Mouse (Mus musculus): ENCODE data around the gene Miga1. TPM values are rescaled to one million over a fixed set of nuclear protein-coding genes. Genes with fewer than 3 reads are reported as not detected.

Miga1 gene
- polyA plus RNA-seq, 2 experiments = 3.0 to 3.4 TPM

DNA sequence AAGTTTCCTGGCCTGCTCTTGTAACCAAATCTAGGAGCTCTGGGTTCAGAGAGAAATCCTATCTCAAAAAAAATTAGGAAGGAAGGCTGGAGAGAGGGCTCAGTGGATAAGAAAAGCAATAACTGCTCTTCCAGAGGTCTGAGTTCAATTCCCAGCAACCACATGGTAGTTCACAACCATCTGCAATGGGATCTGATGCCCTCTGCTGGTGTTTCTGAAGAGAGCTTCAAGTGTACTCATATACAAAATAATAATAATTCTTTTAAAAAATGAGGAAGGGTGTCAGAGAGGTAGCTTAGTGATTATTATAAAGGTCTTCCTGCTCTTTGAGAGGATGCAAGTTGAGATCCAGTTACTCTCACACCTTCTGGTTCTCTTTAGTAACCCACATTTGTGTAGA lies 115.3 kb downstream of the Miga1 start:
- Histone ChIP-seq H3K4me3 (ENCODE audit: insufficient read depth in 1 of 2, low read depth in 2 of 2, low read length in 2 of 2) (no peak overlapping the region), H3K36me3 (replicated peaks; ENCODE audit: control insufficient read depth, insufficient read depth, low read depth) (peaks cover 93% of the 10 kb centered on the region), H3K9me3 (ENCODE audit: control insufficient read depth, low read length) (no peaks in the 10 kb centered on the region), H3K4me2 (ENCODE audit: low read depth) (no peak overlapping the region), H3K27me3 (ENCODE audit: control insufficient read depth, insufficient read depth, low read length) (no peaks in the 10 kb centered on the region), H3K9ac (replicated peaks) (no peak overlapping the region), H3K4me1 (replicated peaks; ENCODE audit: control insufficient read depth in 2 of 2, insufficient read depth in 2 of 2, low read length in 1 of 2) (no peaks in the 10 kb centered on the region), H3K27ac (no peak overlapping the region)
- ATAC-seq (ENCODE audit: insufficient read depth) (no peak), DNase-seq (ENCODE audit: low read depth in 3 of 3, low spot score in 3 of 3) (no peak)
- peak; percentile 16; the same call in 1 of the 2 replicates for TF ChIP-seq CTCF (IDR thresholded peaks at IDR 0.05; ENCODE audit: low read depth)
- TF ChIP-seq EP300 (IDR thresholded peaks at IDR 0.05; ENCODE audit: low read depth) = no peak

Other genes with a start within 250 kb of the Miga1 start
- 5.1 and 7.7 TPM in 2 replicates for gene Gipc2, start 174.2 kb downstream of the Miga1 start, polyA plus RNA-seq (2012; rRNA removed)
- 16.9 and 17.8 TPM in 2 replicates for gene Gipc2, start 174.2 kb downstream of the Miga1 start, polyA plus RNA-seq (2014; fragmentation: Nextera tagmentation; extraction: Ambion mirVana)
- 10.9 and 18.3 TPM in 2 replicates for gene Dnajb4, start 130.1 kb downstream of the Miga1 start, polyA plus RNA-seq (2012; rRNA removed)
- 29.9 and 34.3 TPM in 2 replicates for gene Dnajb4, start 130.1 kb downstream of the Miga1 start, polyA plus RNA-seq (2014; fragmentation: Nextera tagmentation; extraction: Ambion mirVana)
- 47.3 and 50.8 TPM in 2 replicates for gene Fubp1, start 130.0 kb downstream of the Miga1 start, polyA plus RNA-seq (2012; rRNA removed)
- gene Fubp1, start 130.0 kb downstream of the Miga1 start, polyA plus RNA-seq (2014; fragmentation: Nextera tagmentation; extraction: Ambion mirVana) = 64.6 and 65.3 TPM in 2 replicates
- 0.10 and 0.25 TPM in 2 replicates for gene Nexn, start 74.1 kb downstream of the Miga1 start, polyA plus RNA-seq (2012; rRNA removed)
- gene Nexn, start 74.1 kb downstream of the Miga1 start, polyA plus RNA-seq (2014; fragmentation: Nextera tagmentation; extraction: Ambion mirVana) = 0.30 and 0.69 TPM in 2 replicates
- 11.7 and 18.5 TPM in 2 replicates for gene Usp33, start 6.1 kb upstream of the Miga1 start, polyA plus RNA-seq (2012; rRNA removed)
- gene Usp33, start 6.1 kb upstream of the Miga1 start, polyA plus RNA-seq (2014; fragmentation: Nextera tagmentation; extraction: Ambion mirVana) = 23.1 and 24.8 TPM in 2 replicates
- gene Zzz3, start 55.1 kb upstream of the Miga1 start, polyA plus RNA-seq (2012; rRNA removed) = 7.3 and 7.8 TPM in 2 replicates
- gene Zzz3, start 55.1 kb upstream of the Miga1 start, polyA plus RNA-seq (2014; fragmentation: Nextera tagmentation; extraction: Ambion mirVana) = 17.0 and 19.1 TPM in 2 replicates

Data from liver, embryonic 14.5 days (tissue).